Mouse (Mus musculus) liver, postnatal 0 days (tissue): ENCODE measurements around the gene Rgs9.

Experiments
- CTCF ChIP-seq: sonication (generic); IDR thresholded peaks from 2 replicates; pipeline ENCODE4 v1.5.1; 2016; ENCODE audit warnings: antibody characterized with exemption, low read depth
- EP300 ChIP-seq: IDR thresholded peaks from 2 replicates; pipeline ENCODE4 v1.6.1; 2016; ENCODE audit warnings: antibody characterized with exemption, low read depth, mild to moderate bottlenecking

DNA sequence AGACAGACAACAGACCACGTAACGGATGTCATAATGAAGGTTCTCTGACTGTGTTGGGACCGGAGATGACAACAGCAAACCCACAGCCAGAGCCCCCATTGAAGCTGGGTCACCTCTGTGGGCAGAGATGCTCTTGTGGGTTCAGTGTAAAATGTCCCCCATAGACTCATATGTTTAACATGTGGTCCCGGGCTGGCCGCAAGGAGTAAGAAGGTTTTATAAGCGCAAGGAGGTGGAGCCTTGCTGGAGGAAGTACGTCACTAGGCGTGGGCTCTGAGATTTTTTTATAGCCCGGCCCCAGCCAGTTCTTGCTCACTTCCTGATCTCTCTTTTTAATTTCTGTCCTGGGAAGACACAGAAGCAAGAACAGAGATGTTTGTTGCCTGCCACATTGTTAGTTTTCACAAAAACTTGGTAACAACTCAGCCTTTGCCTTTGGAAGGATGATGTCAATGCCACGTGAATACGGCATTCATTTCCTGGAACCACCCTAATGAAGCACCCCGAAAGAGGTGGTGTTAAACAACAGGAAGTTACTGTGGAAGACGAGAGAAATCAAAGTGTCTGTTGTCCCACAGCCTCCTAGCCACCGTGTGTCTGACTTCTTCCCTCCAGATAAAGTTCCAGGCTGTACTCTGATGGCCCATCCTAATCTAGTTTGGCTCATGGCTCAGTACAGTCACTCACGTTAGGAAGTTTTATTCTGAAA is 79.1 kb downstream of the Rgs9 start:
- TF ChIP-seq CTCF (no peak), EP300 (no peak)
